Mouse (Mus musculus) brain, adult 2 months (tissue): ENCODE measurements at regions not wholly inside any gene's neighbourhood (a gene's known extent, or its start where the extent isn't known, plus 50 kb on each side); places are given as distances from the start of the nearest gene placed in this dataset.

Source experiments
- DNase-seq: peaks from one replicate; pipeline ENCODE4 v3.0.0; 2011; ENCODE audit warnings: low read depth, low spot score

GRCm38 (mm10) chr9:115666530-115666929 lies 242.7 kb upstream of the Gadl1 start:
- no peak for DNase-seq

GRCm38 (mm10) chr9:115680703-115681576 lies 228.3 kb upstream of the Gadl1 start:
- no peak for DNase-seq

GRCm38 (mm10) chr9:115681841-115682240 lies 227.4 kb upstream of the Gadl1 start:
- no peak for DNase-seq

DNA sequence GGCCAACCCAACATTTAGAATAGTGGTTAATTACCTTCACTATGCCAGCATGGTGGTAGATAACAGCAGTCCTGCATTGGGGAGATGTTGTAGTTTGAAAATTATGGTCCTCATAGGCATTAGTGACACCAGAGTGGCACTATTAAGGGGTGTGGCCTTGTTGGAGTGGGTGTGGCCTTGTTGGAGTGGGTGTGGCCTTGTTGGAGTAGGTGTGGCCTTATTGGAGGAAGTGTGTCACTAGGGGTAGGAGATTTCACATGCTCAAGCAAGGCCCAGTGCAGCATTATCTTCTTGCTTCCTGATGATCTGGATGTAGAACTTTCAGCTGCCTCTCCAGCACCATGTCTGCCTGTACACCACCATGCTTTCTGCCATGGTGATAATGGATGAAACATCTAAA lies 225.3 kb upstream of the Gadl1 start:
- no peak for DNase-seq

GRCm38 (mm10) chr9:115686605-115687004 lies 222.7 kb upstream of the Gadl1 start:
- no peak for DNase-seq

GRCm38 (mm10) chr9:115692837-115693236 lies 216.4 kb upstream of the Gadl1 start:
- DNase-seq, result no peak

DNA sequence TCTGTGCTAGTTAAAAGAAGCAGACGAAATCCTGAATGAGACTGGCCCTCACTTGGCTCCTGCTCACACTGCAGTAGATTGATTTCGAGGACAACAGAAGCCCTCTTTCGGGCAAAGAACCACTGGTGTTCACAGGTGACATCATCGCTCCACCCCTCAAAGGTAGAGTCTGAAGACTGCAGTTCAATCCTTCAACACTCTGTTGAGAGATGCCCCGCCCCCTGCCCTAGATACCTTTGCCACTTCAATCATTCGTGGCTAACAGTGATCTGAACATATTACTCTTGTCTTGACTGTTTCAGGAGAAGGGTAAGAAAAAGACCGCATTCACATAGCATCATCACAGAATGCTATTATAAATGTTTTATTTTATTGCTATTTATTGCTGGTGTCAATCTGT lies 205.5 kb upstream of the Gadl1 start:
- no peak for DNase-seq

- peak; percentile 75 for DNase-seq
Measured at GRCm38 (mm10) chr9:115704249-115704648, 205.0 kb upstream of the Gadl1 start.

DNA sequence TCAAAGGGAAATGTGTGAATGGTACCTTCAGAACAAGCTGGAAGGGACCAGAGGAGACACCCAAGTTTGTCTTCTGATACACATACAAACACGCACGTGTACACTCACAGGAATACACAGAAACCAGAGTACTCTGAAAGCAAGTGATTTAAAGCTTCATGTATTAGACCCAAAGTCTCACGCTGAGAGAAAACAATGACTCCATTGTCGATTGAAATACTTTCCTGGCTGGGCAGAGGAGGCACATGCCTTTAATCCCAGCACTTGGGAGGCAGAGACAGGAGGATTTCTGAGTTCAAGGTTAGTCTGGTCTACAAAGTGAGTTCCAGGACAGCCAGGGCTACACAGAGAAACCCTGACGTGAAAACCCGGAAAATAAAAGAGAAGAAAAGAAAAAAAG lies 203.5 kb upstream of the Gadl1 start:
- DNase-seq, result no peak

- peak; percentile 77 for DNase-seq
Measured at GRCm38 (mm10) chr9:115708199-115708934, 200.9 kb upstream of the Gadl1 start.

- DNase-seq, result no peak
Measured at GRCm38 (mm10) chr9:115710039-115710739, 199.1 kb upstream of the Gadl1 start.

GRCm38 (mm10) chr9:115720306-115720705 lies 188.9 kb upstream of the Gadl1 start:
- peak; percentile 43 for DNase-seq

DNA sequence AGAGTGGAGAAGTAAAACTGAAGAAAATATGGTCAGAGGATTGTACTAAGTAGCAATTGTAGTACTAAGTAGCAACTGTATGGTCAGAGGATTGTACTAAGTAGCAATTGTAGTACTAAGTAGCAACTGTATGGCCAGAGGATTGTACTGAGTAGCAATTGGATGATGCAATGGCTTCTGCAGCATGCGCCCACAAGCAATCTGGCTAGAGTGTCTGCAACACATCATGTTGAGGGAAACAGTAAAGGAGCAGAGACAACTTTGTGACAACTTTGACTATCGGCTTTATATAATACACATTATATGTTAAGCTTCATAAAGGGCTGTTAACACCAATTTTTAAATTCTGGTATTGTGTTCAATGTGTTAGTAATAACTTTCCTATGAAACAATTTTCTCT lies 188.4 kb upstream of the Gadl1 start:
- DNase-seq, result peak; percentile 61

DNA sequence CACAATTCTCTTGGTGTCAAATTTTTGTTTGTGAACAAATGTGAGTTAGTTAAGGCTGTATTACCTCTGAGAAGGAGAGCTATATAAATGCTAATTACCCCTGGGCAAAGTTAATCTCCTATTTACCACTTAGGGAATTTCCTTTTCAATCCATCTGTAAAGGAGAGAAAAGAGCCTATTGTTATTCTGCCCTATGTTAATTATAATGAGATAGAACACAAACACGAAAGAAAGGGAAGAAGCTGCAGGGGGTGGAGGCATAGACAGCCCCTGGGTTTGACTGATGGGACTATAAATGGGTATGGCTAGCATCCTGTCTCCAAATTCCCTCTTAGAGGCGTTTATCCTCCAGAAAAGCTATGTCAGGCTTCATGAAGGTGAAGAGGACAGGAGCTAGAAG lies 185.2 kb upstream of the Gadl1 start:
- DNase-seq, result no peak

- peak; percentile 71 for DNase-seq
Measured at GRCm38 (mm10) chr9:115727361-115727760, 181.9 kb upstream of the Gadl1 start.

GRCm38 (mm10) chr9:115731557-115731956 lies 177.7 kb upstream of the Gadl1 start:
- DNase-seq, result no peak

DNA sequence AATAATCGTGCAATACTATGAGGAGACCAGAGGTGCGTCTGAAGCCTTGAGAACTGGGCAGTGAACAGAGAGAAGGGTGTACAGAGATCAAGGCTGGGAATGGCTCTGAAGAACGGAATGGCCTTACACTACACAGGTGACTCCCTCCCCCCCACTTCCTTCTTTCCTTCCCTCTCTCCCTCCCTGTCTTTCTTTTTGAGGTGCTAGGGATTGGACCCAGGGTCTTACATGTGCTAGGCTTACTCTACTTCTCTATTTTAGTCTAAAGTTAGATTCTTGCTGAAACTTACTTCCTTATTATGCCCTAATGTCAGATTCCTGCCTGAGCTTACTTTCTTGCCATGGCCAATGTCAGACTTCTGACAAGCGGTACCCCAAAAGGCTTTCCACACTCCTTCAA lies 176.2 kb upstream of the Gadl1 start:
- DNase-seq, result no peak

- no peak for DNase-seq
Measured at GRCm38 (mm10) chr9:115739984-115740383, 169.3 kb upstream of the Gadl1 start.

DNA sequence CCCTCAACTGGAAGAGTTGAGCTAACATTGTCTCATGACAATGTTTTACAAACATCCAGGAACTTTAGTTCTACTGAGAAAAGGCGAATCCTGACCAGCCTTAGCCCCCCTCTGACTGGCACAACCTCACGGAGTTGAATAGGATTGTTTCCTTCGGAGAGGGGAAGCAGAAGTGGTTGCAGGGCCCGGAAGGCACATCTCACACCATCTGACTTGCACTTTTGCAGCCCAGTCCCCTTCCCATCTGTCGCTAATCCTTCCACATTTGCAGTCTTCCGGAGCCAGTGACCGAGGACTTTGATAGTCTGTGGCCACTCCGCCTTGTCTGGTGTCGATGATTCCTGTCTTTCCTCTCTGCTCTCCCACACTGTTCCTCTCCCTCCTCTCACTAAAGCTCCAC lies 162.8 kb upstream of the Gadl1 start:
- peak; percentile 27 for DNase-seq

DNA sequence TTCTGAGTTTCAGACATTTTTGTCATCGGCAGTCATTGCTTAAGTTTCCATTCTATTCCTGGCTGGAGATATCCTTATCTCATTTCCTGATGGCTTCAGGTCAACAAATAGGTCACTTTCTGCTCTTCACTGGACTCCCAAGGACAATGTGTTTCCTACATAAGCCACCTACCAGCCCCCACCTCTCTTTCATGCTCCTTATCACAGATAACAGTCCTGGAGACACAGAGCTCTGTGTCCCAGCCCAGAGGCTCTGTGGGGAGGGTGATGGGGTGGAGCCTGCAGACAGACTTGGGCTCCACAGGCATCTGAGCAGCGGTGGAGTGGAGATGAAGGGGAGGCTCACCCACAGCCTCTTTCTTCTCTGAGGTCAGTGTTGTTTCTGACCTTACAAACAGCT lies 148.8 kb upstream of the Gadl1 start:
- no peak for DNase-seq

DNA sequence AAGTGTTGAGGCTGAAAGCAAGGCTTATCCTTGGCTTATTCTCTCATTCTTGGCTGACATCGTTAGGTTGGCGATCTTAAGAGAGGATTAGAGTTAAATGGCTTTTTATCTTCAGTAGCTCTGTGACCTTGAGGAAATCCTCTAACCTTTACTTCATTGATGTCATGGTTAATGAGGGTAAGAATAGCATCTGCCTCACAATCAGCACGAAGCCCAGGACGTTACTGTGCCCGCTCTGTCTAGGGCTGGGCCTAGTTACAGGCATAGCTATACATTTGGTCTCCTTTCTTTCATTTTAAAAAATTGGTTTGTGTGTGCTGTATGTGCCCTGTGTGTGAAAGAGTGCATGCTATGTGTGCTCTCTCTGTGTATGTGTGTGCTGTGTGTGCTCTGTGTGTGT lies 145.1 kb upstream of the Gadl1 start:
- no peak for DNase-seq

- DNase-seq, result peak; percentile 24
Measured at GRCm38 (mm10) chr9:115766471-115766870, 142.8 kb upstream of the Gadl1 start.
